Mouse (Mus musculus) liver, embryonic 13.5 days (tissue): ENCODE results near the gene Egln1. TPM values are rescaled to one million over a fixed set of nuclear protein-coding genes. Genes with fewer than 3 reads are reported as not detected.
A peak's percentile ranks its signal among the peaks of the same experiment; 100 is the strongest.

Experiments
- ATAC-seq: fragments of 200-750 bp; cut with Nextera tagmentation; 2 replicates; pipeline ENCODE4 v1.8.0; 2017; ENCODE audit warnings: low read depth, mild to moderate bottlenecking, moderate number of reproducible peaks, moderate library complexity
- DNase-seq: peaks from one replicate; pipeline ENCODE4 v3.0.0; 2022
- H3K27ac ChIP-seq: fragments of 300-500 bp; sonication (generic); 2 replicates; pipeline ENCODE4 v1.5.1; 2015; ENCODE audit warnings: moderate library complexity, mild to moderate bottlenecking, inconsistent platforms
- H3K27me3 ChIP-seq: fragments of 300-500 bp; sonication (generic); 2 replicates; pipeline ENCODE4 v1.6.1; 2015; ENCODE audit warnings: mild to moderate bottlenecking, inconsistent platforms
- H3K36me3 ChIP-seq: fragments of 300-500 bp; sonication (generic); 2 replicates; pipeline ENCODE4 v1.6.1; 2015; ENCODE audit warnings: mild to moderate bottlenecking, inconsistent platforms
- H3K4me1 ChIP-seq: fragments of 300-500 bp; sonication (generic); replicated peaks from 2 replicates; pipeline ENCODE4 v1.6.1; 2015; ENCODE audit warnings: inconsistent platforms
- H3K4me2 ChIP-seq: fragments of 300-500 bp; sonication (generic); 2 replicates; pipeline ENCODE4 v1.6.1; 2015; ENCODE audit warnings: inconsistent platforms, mild to moderate bottlenecking, moderate library complexity
- H3K4me3 ChIP-seq: fragments of 300-500 bp; sonication (generic); replicated peaks from 2 replicates; pipeline ENCODE4 v1.5.1; 2015; ENCODE audit warnings: mild to moderate bottlenecking, inconsistent platforms
- H3K9ac ChIP-seq: fragments of 300-500 bp; sonication (generic); 2 replicates; pipeline ENCODE4 v1.6.1; 2015; ENCODE audit warnings: mild to moderate bottlenecking, inconsistent platforms
- H3K9me3 ChIP-seq: fragments of 300-500 bp; sonication (generic); replicated peaks from 2 replicates; pipeline ENCODE4 v1.6.1; 2016; ENCODE audit warnings: inconsistent platforms
- WGBS: fragments of 180-500 bp; shearing (Covaris S2); methylation state at CpG from one replicate; pipeline ENCODE4 v1.1.7; 2015; ENCODE audit not compliant: insufficient replicate concordance; 5-methylcytosine and 5-hydroxymethylcytosine counted together
- polyA plus RNA-seq: library from polyadenylated mRNA; unstranded; fragments of >200 nt; fragmentation: Nextera tagmentation; extraction: Ambion mirVana; gene quantifications from 2 replicates; pipeline ENCODE4 v1.2.1, GENCODE M21; 2015

The Egln1 gene
- polyA plus RNA-seq, 1 experiment from 2014 or later, result 2.7 TPM

GRCm38 (mm10) chr8:124867126-124867525, 82.0 kb downstream of the Egln1 start:
- no peak for DNase-seq
- Histone ChIP-seq H3K4me2 (no peak overlapping the region), H3K27ac (peak overlapping the region; percentile 21; the same call in 1 of the 2 replicates), H3K4me1 (peaks cover 44% of the 10 kb centered on the region), H3K36me3 (peaks cover 22% of the 10 kb centered on the region), H3K27me3 (no peaks in the 10 kb centered on the region), H3K4me3 (no peak overlapping the region), H3K9ac (peak overlapping the region; percentile 16; the same call in 1 of the 2 replicates), H3K9me3 (no peaks in the 10 kb centered on the region)
- ATAC-seq, result no peak
- 43% methylated on average over 2 of the region's 2 CpGs for WGBS

- H3K4me3 ChIP-seq, result no peak overlapping the region
- no peak for DNase-seq
- H3K9me3 ChIP-seq, result no peaks in the 10 kb centered on the region
- H3K36me3 ChIP-seq, result peaks cover 17% of the 10 kb centered on the region
- no peaks in the 10 kb centered on the region for H3K27me3 ChIP-seq
- 14% methylated on average over 3 of the region's 3 CpGs for WGBS
- ATAC-seq, result no peak
- peaks cover 48% of the 10 kb centered on the region for H3K4me1 ChIP-seq
- H3K27ac ChIP-seq, result no peak overlapping the region
- no peak overlapping the region for H3K9ac ChIP-seq
- no peak overlapping the region for H3K4me2 ChIP-seq
Observed at GRCm38 (mm10) chr8:124866669-124867068, 82.5 kb downstream of the Egln1 start.

- ATAC-seq, result no peak
- no peaks in the 10 kb centered on the region for H3K27me3 ChIP-seq
- peaks cover 73% of the 10 kb centered on the region for H3K4me1 ChIP-seq
- H3K36me3 ChIP-seq, result peaks cover 27% of the 10 kb centered on the region
- 2% methylated on average over 8 of the region's 8 CpGs for whole genome bisulfite sequencing
- DNase-seq, result no peak
- H3K9me3 ChIP-seq, result no peaks in the 10 kb centered on the region
- peak overlapping the region; percentile 92 for H3K4me3 ChIP-seq
- H3K4me2 ChIP-seq, result peak overlapping the region; percentile 84
- H3K27ac ChIP-seq, result peak overlapping the region; percentile 88
- H3K9ac ChIP-seq, result peak overlapping the region; percentile 94
Observed at GRCm38 (mm10) chr8:124863729-124864128, 85.4 kb downstream of the Egln1 start.

- H3K27me3 ChIP-seq, result no peaks in the 10 kb centered on the region
- ATAC-seq (no peak; the same call in 1 of the 2 replicates), DNase-seq (no peak)
- peak overlapping the region; percentile 94 for H3K9ac ChIP-seq
- H3K4me1 ChIP-seq, result peaks cover 72% of the 10 kb centered on the region
- peak overlapping the region; percentile 92 for H3K4me3 ChIP-seq
- no peaks in the 10 kb centered on the region for H3K9me3 ChIP-seq
- under 1% methylated on average over 33 of the region's 33 CpGs for WGBS
- H3K4me2 ChIP-seq, result peak overlapping the region; percentile 84
- H3K36me3 ChIP-seq, result peaks cover 32% of the 10 kb centered on the region
- peak overlapping the region; percentile 88 for H3K27ac ChIP-seq
Observed at GRCm38 (mm10) chr8:124863163-124863677, 85.9 kb downstream of the Egln1 start.

GRCm38 (mm10) chr8:124862321-124863162, 86.6 kb downstream of the Egln1 start, which contains the start of the genes Gnpat and 2810004N23Rik:
Gene Gnpat, plus strand, starts transcription at chr8:124863033.
Gene 2810004N23Rik, minus strand, starts transcription at chr8:124863120.
- ATAC-seq (peak; percentile 93), DNase-seq (peak; percentile 83)
- H3K36me3 ChIP-seq, result peaks cover 39% of the 10 kb centered on the region
- H3K9ac ChIP-seq, result peak within 1 kb of the TSS; percentile 94
- peak within 1 kb of the TSS; percentile 84 for H3K4me2 ChIP-seq
- H3K27ac ChIP-seq, result peak within 1 kb of the TSS; percentile 88
- H3K9me3 ChIP-seq, result no peaks in the 10 kb centered on the region
- WGBS, result under 1% methylated on average over 55 of the region's 55 CpGs
- H3K27me3 ChIP-seq, result no peaks in the 10 kb centered on the region
- H3K4me3 ChIP-seq, result peak within 1 kb of the TSS; percentile 92
- H3K4me1 ChIP-seq, result peaks cover 69% of the 10 kb centered on the region

GRCm38 (mm10) chr8:124860188-124860587, 88.9 kb downstream of the Egln1 start:
- Histone ChIP-seq H3K4me2 (no peak overlapping the region), H3K36me3 (peaks cover 57% of the 10 kb centered on the region), H3K27ac (no peak overlapping the region), H3K9me3 (no peaks in the 10 kb centered on the region), H3K4me1 (peaks cover 46% of the 10 kb centered on the region), H3K27me3 (no peaks in the 10 kb centered on the region), H3K9ac (no peak overlapping the region), H3K4me3 (no peak overlapping the region)
- WGBS, result 73% methylated on average over 3 of the region's 3 CpGs
- DNase-seq (no peak), ATAC-seq (no peak)

GRCm38 (mm10) chr8:124859466-124859865, 89.7 kb downstream of the Egln1 start:
- Histone ChIP-seq H3K4me3 (no peak overlapping the region), H3K9ac (no peak overlapping the region), H3K9me3 (peaks cover 2% of the 10 kb centered on the region; the same call in 1 of the 2 replicates), H3K36me3 (peaks cover 64% of the 10 kb centered on the region), H3K4me2 (no peak overlapping the region), H3K27me3 (no peaks in the 10 kb centered on the region), H3K27ac (no peak overlapping the region), H3K4me1 (peaks cover 39% of the 10 kb centered on the region)
- no peak for DNase-seq
- ATAC-seq, result no peak

Other genes with a start within 250 kb of the Egln1 start
- gene Ttc13, start 227.3 kb downstream of the Egln1 start, polyA plus RNA-seq, result 20.6 and 23.7 TPM in 2 replicates
- gene Arv1, start 227.2 kb downstream of the Egln1 start, polyA plus RNA-seq, result 8.0 and 8.3 TPM in 2 replicates
- 2.6 and 2.9 TPM in 2 replicates for gene Fam89a, start 197.5 kb downstream of the Egln1 start, polyA plus RNA-seq
- 0.03 TPM in 1 of 2 replicates, not detected in the other for gene Trim67, start 156.2 kb downstream of the Egln1 start, polyA plus RNA-seq
- 47.3 and 53.9 TPM in 2 replicates for gene Gnpat, start 86.3 kb downstream of the Egln1 start, polyA plus RNA-seq
- gene 2810004N23Rik, start 86.2 kb downstream of the Egln1 start, polyA plus RNA-seq, result 28.9 and 35.3 TPM in 2 replicates
- gene Exoc8, start 51.6 kb downstream of the Egln1 start, polyA plus RNA-seq, result 4.2 and 4.5 TPM in 2 replicates
- 6.1 and 7.5 TPM in 2 replicates for gene Sprtn, start 51.4 kb downstream of the Egln1 start, polyA plus RNA-seq
- 53.0 and 59.6 TPM in 2 replicates for gene Tsnax, start 63.7 kb upstream of the Egln1 start, polyA plus RNA-seq
- gene Disc1, start 104.9 kb upstream of the Egln1 start, polyA plus RNA-seq, result 0.25 and 0.33 TPM in 2 replicates